Mouse (Mus musculus) ES-Bruce4 (cell line): Measurements from ENCODE around the gene Ush1c. TPM values are rescaled to one million over a fixed set of nuclear protein-coding genes. Genes with fewer than 3 reads are reported as not detected.
A peak's percentile ranks its signal among the peaks of the same experiment; 100 is the strongest.

Experiments used
- H3K27ac ChIP-seq: 2 replicates; pipeline ENCODE4 v1.5.1; 2012; ENCODE audit warnings: low read length, inconsistent platforms; ENCODE audit not compliant: insufficient read depth
- H3K27me3 ChIP-seq: 2 replicates; pipeline ENCODE4 v1.6.1; 2012; ENCODE audit warnings: mild to moderate bottlenecking, low read length, inconsistent platforms; ENCODE audit not compliant: control insufficient read depth, poor library complexity, insufficient read depth, severe bottlenecking
- H3K36me3 ChIP-seq: 2 replicates; pipeline ENCODE4 v1.6.1; 2012; ENCODE audit warnings: inconsistent platforms, mild to moderate bottlenecking, low read length, moderate library complexity; ENCODE audit not compliant: control insufficient read depth, poor library complexity, insufficient read depth, severe bottlenecking
- H3K4me1 ChIP-seq: one replicate; pipeline ENCODE4 v1.8.1; 2011; ENCODE audit warnings: low read length; ENCODE audit not compliant: control insufficient read depth, insufficient read depth
- H3K4me3 ChIP-seq: 2 replicates; pipeline ENCODE4 v1.5.1; 2011; ENCODE audit warnings: low read depth, mild to moderate bottlenecking, low read length
- H3K9ac ChIP-seq: 2 replicates; pipeline ENCODE4 v1.6.1; 2012; ENCODE audit warnings: low read depth, mild to moderate bottlenecking, inconsistent platforms; ENCODE audit not compliant: poor library complexity, severe bottlenecking
- H3K9me3 ChIP-seq: replicated peaks from 2 replicates; pipeline ENCODE4 v1.6.1; 2012; ENCODE audit warnings: mild to moderate bottlenecking, low read length, inconsistent platforms; ENCODE audit not compliant: control insufficient read depth, poor library complexity, insufficient read depth, severe bottlenecking
- CTCF ChIP-seq: IDR thresholded peaks from one replicate; pipeline ENCODE4 v1.8.1; 2011; ENCODE audit warnings: low read depth, low read length
- EP300 ChIP-seq: IDR thresholded peaks from 2 replicates; pipeline ENCODE4 v1.6.1; 2011; ENCODE audit warnings: low read depth, low read length; ENCODE audit not compliant: insufficient read depth
- POLR2A ChIP-seq: IDR thresholded peaks from one replicate; pipeline ENCODE4 v1.8.1; 2011; ENCODE audit warnings: low read length; ENCODE audit not compliant: insufficient read depth
- polyA plus RNA-seq: library from polyadenylated mRNA; stranded (reverse); fragments of >200 nt; gene quantifications from 2 replicates; pipeline ENCODE4 v1.2.4, GENCODE M21; 2011; ENCODE audit warnings: low read depth; ENCODE audit not compliant: missing spikeins, insufficient read depth, insufficient read length

The Ush1c gene
- polyA plus RNA-seq: 3.1 and 6.3 TPM in 2 replicates

DNA sequence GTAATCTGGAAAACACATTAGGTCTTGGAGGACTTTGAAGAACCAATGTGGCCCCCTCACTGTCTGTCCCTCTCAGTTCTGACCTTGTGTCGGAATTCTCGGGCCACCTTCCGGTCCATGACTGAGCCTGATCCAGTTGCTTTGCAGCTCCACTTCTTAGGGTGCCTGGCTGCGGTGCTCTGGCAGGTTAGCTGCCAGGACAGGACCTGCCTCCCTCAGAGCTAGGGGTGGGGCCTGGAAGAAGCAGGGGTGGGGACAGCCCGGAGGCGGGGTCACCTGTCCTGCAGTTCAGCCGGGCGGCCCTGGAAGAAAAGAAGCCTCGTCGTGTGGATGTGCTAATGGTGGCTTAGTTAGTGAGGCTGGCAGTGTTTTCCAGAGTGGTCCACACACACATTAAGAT lies at the start of gene Ush1c:
Gene Ush1c (minus strand): TSS at position 158 of the 400 bp plus-strand sequence.
- TF ChIP-seq CTCF (no peak), POLR2A (peak; percentile 27)
- Histone ChIP-seq H3K4me3 (0 out of 2 replicates have a peak within 1 kb of the TSS, but pooled peaks have one; percentile 13), H3K36me3 (no peaks in the 10 kb centered on the region), H3K27me3 (no peaks in the 10 kb centered on the region), H3K27ac (no peak within 1 kb of the TSS), H3K4me1 (peaks cover 3% of the 10 kb centered on the region), H3K9me3 (no peaks in the 10 kb centered on the region), H3K9ac (no peak within 1 kb of the TSS)

DNA sequence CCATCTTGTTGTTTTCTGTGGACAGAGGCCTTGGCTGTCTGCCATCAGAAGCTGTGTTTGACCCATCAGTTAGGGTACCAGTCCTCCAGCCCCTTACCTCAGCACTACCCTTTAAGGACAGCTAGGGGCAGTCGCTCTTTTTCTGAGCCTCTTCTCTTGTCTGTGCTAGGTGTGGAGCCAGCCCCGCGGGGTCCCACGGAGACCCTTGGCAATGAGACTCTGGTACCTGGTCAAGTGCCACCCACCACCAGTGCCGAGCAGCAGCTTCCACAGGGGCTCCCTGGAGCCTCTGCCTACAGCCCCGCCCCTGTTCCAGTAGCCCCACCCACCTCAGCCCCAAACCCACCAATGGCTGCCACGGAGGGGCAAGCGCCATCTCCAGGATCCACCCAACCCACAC lies 48.7 kb upstream of the Ush1c start:
- no peaks in the 10 kb centered on the region for H3K36me3 ChIP-seq
- no peak overlapping the region for H3K4me3 ChIP-seq
- no peak overlapping the region for H3K27ac ChIP-seq
- no peaks in the 10 kb centered on the region for H3K9me3 ChIP-seq
- no peak overlapping the region for H3K9ac ChIP-seq
- H3K27me3 ChIP-seq: no peaks in the 10 kb centered on the region
- TF ChIP-seq CTCF: no peak
- TF ChIP-seq EP300: no peak
- no peak for TF ChIP-seq POLR2A
- H3K4me1 ChIP-seq: no peaks in the 10 kb centered on the region

DNA sequence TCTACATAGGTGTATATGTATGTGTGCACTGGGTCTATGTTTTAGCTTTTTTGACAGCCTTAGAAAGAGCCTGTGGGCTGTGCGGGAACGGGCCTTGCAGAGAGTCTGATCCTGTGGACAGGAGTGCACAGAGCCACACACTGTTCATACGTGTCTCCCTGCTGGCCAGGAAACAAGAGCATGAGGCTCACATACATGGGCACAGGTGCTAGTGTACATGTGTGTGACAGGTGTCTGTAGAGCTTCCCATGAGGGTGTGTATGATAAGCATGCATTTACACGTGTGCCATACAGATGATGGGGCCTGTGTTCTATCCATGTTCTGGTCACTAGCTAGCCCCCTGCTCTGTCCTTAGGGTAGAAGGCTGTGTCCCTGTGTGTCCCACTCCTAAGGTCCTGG lies 48.1 kb upstream of the Ush1c start:
- Histone ChIP-seq H3K27me3 (no peaks in the 10 kb centered on the region), H3K9ac (no peak overlapping the region), H3K9me3 (no peaks in the 10 kb centered on the region), H3K4me3 (no peak overlapping the region), H3K4me1 (no peaks in the 10 kb centered on the region), H3K36me3 (no peaks in the 10 kb centered on the region), H3K27ac (no peak overlapping the region)
- TF ChIP-seq POLR2A (no peak), EP300 (no peak), CTCF (no peak)

DNA sequence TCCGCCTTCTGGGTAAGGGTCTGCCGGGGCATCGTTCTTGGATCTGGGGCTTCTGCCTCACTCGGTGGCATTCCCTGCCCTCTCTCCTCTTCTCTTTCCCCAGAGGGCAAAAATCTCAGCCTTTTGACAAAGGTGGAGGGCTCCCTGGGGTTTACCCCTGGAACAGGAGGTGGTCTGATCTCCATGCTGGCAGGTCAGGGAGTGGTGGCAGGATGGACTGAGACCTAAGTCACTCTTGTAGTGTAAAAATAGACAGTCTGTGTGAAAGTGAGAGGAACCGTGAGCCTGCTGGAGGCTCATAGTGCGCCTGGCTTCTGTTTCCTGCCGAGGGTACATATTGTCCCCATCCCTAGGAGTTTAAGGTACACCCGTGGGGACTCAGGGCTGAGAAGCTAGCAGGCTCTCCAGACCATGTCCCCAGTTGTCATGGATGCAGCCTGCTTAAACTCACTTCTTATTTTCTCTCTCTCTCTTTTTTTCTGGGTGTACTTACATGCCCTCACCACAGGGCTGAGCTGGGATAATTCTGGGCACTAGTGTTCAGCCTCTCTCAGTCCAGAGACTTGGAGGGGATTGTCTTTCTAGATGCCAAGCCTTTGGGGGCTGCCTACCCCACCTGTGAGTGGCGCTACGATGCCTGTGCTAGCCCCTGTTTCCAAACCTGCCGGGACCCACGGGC lies 47.0 kb upstream of the Ush1c start:
- no peak for TF ChIP-seq EP300
- TF ChIP-seq CTCF: no peak
- TF ChIP-seq POLR2A: no peak
- Histone ChIP-seq H3K27ac (no peak overlapping the region), H3K4me3 (no peak overlapping the region), H3K9me3 (no peaks in the 10 kb centered on the region), H3K36me3 (no peaks in the 10 kb centered on the region), H3K27me3 (no peaks in the 10 kb centered on the region), H3K4me1 (no peaks in the 10 kb centered on the region), H3K9ac (no peak overlapping the region)

DNA sequence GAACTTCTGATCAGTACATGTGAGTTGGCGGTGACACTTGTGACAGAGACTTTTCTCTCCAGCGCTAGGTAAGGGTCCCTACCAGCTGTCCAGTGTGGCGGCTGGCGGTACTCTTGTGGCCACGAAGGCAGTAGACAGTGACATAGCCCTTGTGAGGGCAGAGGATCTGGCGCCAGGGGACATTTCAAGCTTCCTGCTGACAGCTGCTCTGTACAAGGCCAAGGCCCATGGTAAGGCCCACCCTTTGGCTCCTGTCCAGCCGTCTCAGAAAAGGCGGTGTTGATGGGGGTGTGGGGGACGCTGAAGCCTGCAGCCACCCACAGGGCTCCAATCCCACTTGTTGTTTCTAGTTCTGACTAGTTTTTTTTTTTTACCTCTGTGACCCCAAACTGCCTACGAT lies 45.4 kb upstream of the Ush1c start:
- Histone ChIP-seq H3K9me3 (no peaks in the 10 kb centered on the region), H3K27me3 (no peaks in the 10 kb centered on the region), H3K36me3 (no peaks in the 10 kb centered on the region), H3K9ac (no peak overlapping the region), H3K4me1 (no peaks in the 10 kb centered on the region), H3K4me3 (no peak overlapping the region), H3K27ac (no peak overlapping the region)
- no peak for TF ChIP-seq EP300
- TF ChIP-seq POLR2A: no peak
- no peak for TF ChIP-seq CTCF

DNA sequence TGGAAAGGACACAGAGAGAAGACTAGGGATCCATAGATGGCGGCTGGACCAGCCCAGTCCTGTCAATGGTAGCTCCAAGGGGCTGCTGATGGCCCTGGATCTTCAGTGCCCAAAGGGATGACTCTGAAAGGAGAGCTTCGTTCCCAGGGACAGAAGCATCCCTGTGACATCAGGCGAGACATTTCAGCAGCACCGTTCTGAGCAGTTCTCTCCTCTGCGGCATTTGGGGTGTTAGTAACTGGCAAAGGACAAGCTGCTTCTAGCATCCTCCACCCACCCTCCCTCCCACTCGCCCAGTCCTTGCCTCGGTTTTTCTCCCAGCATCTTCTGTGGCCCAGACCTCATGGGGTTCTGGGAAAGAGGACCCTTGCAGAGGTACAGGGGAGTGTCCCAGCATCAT lies 44.0 kb upstream of the Ush1c start:
- Histone ChIP-seq H3K4me3 (no peak overlapping the region), H3K27me3 (no peaks in the 10 kb centered on the region), H3K27ac (no peak overlapping the region), H3K4me1 (no peaks in the 10 kb centered on the region), H3K9ac (no peak overlapping the region), H3K9me3 (no peaks in the 10 kb centered on the region), H3K36me3 (no peaks in the 10 kb centered on the region)
- no peak for TF ChIP-seq POLR2A
- TF ChIP-seq CTCF: no peak
- TF ChIP-seq EP300: no peak
